Mouse (Mus musculus) heart, postnatal 14 days (tissue): ENCODE measurements at regions not wholly inside any gene's neighbourhood (a gene's known extent, or its start where the extent isn't known, plus 50 kb on each side); places are given as distances from the start of the nearest gene placed in this dataset.

ENCODE experiments used
- DNase-seq, 2 experiments: peaks; one replicate each; pipeline ENCODE4 v3.0.0; 2021 to 2022
- intact Hi-C: fragments of 180-260 bp; cut with DNase I; formaldehyde crosslinking; loops from one replicate; pipeline ENCODE4 v1.15.1; 2025

- intact Hi-C loops = no loop called here
- DNase-seq = no peak
Observed at GRCm38 (mm10) chr15:24778234-24778633, 635.3 kb downstream of the Basp1 start.

GRCm38 (mm10) chr15:24751480-24752157, 661.9 kb downstream of the Basp1 start:
- intact Hi-C loops = no loop called here
- DNase-seq = no peak

- no peak for DNase-seq
Observed at GRCm38 (mm10) chr15:24743240-24743639, 670.3 kb downstream of the Basp1 start.

GRCm38 (mm10) chr15:24725170-24725569, 688.4 kb downstream of the Basp1 start:
- no peak for DNase-seq

More at GRCm38 (mm10) chr15:24743240-24743639, 670.3 kb downstream of the Basp1 start:
- intact Hi-C loops = no loop called here

GRCm38 (mm10) chr15:24724664-24725063, 688.9 kb downstream of the Basp1 start:
- intact Hi-C loops = loop anchor here (5.0 kb wide), 1 partner anchor 688 kb away; the partner anchor contains the start of gene Basp1
- peak; percentile 5 to 27 for DNase-seq

More at GRCm38 (mm10) chr15:24725170-24725569, 688.4 kb downstream of the Basp1 start:
- intact Hi-C loops = no loop called here

- intact Hi-C loops = loop anchor here (5.0 kb wide), 1 partner anchor 692 kb away; the partner anchor contains the start of gene Basp1
- no peak for DNase-seq
Observed at GRCm38 (mm10) chr15:24720346-24720745, 693.2 kb downstream of the Basp1 start.

GRCm38 (mm10) chr15:24682167-24682566, 731.4 kb downstream of the Basp1 start:
- peak in 1 of 2 experiments; percentile 3 for DNase-seq
- intact Hi-C loops = no loop called here

- no peak for DNase-seq
- intact Hi-C loops = no loop called here
Observed at GRCm38 (mm10) chr15:24648938-24649337, 764.6 kb downstream of the Basp1 start.

GRCm38 (mm10) chr15:24635620-24636019, 777.9 kb downstream of the Basp1 start:
- no peak for DNase-seq
- intact Hi-C loops = no loop called here

- peak; percentile 26 to 32 for DNase-seq
- intact Hi-C loops = loop anchor here (10.0 kb wide), 1 partner anchor 1119 kb away; no protein-coding TSS in a partner anchor
Observed at GRCm38 (mm10) chr15:24596242-24596641, 817.3 kb downstream of the Basp1 start.

- intact Hi-C loops = loop anchor here (2.0 to 5.0 kb wide), 2 partner anchors 458 to 826 kb away; no protein-coding TSS in a partner anchor
- DNase-seq = peak; percentile 41 to 65
Observed at GRCm38 (mm10) chr15:24588943-24589342, 824.6 kb downstream of the Basp1 start.

- no peak for DNase-seq
- intact Hi-C loops = no loop called here
Observed at GRCm38 (mm10) chr15:24566981-24567380, 846.6 kb downstream of the Basp1 start.

- intact Hi-C loops = no loop called here
- no peak for DNase-seq
Observed at GRCm38 (mm10) chr15:24556806-24557205, 856.8 kb downstream of the Basp1 start.

GRCm38 (mm10) chr15:24550108-24550507, 863.5 kb downstream of the Basp1 start:
- intact Hi-C loops = no loop called here
- no peak for DNase-seq

GRCm38 (mm10) chr15:24530065-24530464, 883.5 kb downstream of the Basp1 start:
- no peak for DNase-seq
- intact Hi-C loops = no loop called here

GRCm38 (mm10) chr15:24527379-24527778, 886.2 kb downstream of the Basp1 start:
- intact Hi-C loops = no loop called here
- no peak for DNase-seq

- no peak for DNase-seq
- intact Hi-C loops = no loop called here
Observed at GRCm38 (mm10) chr15:24513926-24514325, 899.6 kb downstream of the Basp1 start.

- no peak for DNase-seq
- intact Hi-C loops = no loop called here
Observed at GRCm38 (mm10) chr15:24501907-24502559, 911.5 kb downstream of the Basp1 start.

GRCm38 (mm10) chr15:24486235-24486634, 927.3 kb downstream of the Basp1 start:
- intact Hi-C loops = no loop called here
- DNase-seq = no peak

GRCm38 (mm10) chr15:24468239-24468638, 945.3 kb downstream of the Basp1 start:
- DNase-seq = no peak
- intact Hi-C loops = no loop called here

- intact Hi-C loops = no loop called here
- no peak for DNase-seq
Observed at GRCm38 (mm10) chr15:24457726-24458125, 955.8 kb downstream of the Basp1 start.

- intact Hi-C loops = no loop called here
- no peak for DNase-seq
Observed at GRCm38 (mm10) chr15:24433083-24433482, 980.5 kb downstream of the Basp1 start.
